ENCODE assay signal across 18 mouse cellular contexts in genomic region chr3:9554916-9555315, GRCm38 (mm10). TPM values are rescaled to one million over a fixed set of nuclear protein-coding genes. Genes with fewer than 3 reads are reported as not detected.
A peak's percentile ranks its signal among the peaks of the same experiment; 100 is the strongest.
DNase-seq lines count a peak whose midpoint lies in the region; ATAC-seq lines count a peak whose summit lies in the region.
"Had no signal": no experiment of that assay in that cellular context is flagged by ENCODE, and none has a peak within 500 bp of the region (broad histone marks: within the 10 kb centered on the region; RNA-seq: fewer than 3 reads in every experiment).

No protein-coding gene starts in this region.

- DNase-seq in heart, adult 11 months = no peak
- no peak for DNase-seq in Muller cell, postnatal 12 days (ENCODE audit: inconsistent ontology term)
- DNase-seq in kidney, postnatal 14 days = no peak
- DNase-seq: adrenal gland, adult 2 months; adrenal gland, postnatal 10 days; adrenal gland, postnatal 25 days; cerebellum, adult 11 months; cerebellum, adult 18-20 months; cerebellum, adult 8-10 months; cerebellum, adult 9-11 months; cerebellum, postnatal 14 days; cerebellum, postnatal 36 days; embryo, embryonic 11 days had no signal

- 0 out of 2 replicates have a peak, but pooled peaks have one; percentile 52 for ATAC-seq in erythroid progenitor cell, adult 5-6 weeks (replicated peaks; ENCODE audit: low FRiP score, poor library complexity, severe bottlenecking)
- peak; percentile 71 for ATAC-seq in megakaryocyte progenitor cell, adult 5-6 weeks (replicated peaks; ENCODE audit: poor library complexity)
- ATAC-seq: forebrain, embryonic 14.5 days; forebrain, embryonic 16.5 days had no signal

RNA-seq across cellular contexts. Expression of gene Zfp704, which starts 55.0 kb away (rescaled TPM):
- 2.9 and 5.0 TPM in 2 replicates for total RNA-seq in erythroid progenitor cell, adult 5-6 weeks (2015; ENCODE audit: low replicate concordance)
- 1.1 and 1.2 TPM in 2 replicates for total RNA-seq in erythroid progenitor cell, adult 5-6 weeks (2017; ENCODE audit: low replicate concordance)
- 16.3 and 20.8 TPM in 2 replicates for total RNA-seq in megakaryocyte progenitor cell, adult 5-6 weeks (2015)
- total RNA-seq in megakaryocyte progenitor cell, adult 5-6 weeks (2017) = 12.9 and 14.8 TPM in 2 replicates
- total RNA-seq: CH12.LX had no signal
